Mouse (Mus musculus) lung, postnatal 0 days (tissue): Measurements from ENCODE around the gene Anxa9.

Experiments
- CTCF ChIP-seq: IDR thresholded peaks from 2 replicates; pipeline ENCODE4 v1.5.1; 2016; ENCODE audit warnings: antibody characterized with exemption, mild to moderate bottlenecking
- EP300 ChIP-seq: IDR thresholded peaks from 2 replicates; pipeline ENCODE4 v1.6.1; 2016; ENCODE audit warnings: antibody characterized with exemption, mild to moderate bottlenecking, control low read depth

DNA sequence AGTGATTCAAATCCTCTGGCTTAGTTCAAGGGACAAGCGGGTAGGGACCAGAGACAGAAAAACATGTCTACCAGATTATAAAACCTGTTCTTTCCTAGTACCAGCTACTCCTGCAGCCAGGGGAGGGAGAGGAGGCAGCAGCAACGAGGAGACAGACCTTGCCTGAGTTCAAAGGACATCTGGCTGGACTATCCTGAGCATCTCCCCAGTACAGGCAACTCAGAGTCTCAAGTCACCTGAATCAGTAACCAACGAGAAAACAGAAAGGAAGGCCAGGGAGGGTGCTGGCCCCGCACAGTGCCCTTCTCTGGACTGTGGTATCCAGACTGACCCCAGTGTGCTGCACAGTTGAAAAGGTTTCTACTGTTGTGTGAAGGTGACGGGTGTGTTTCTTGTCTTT is 50.0 kb downstream of the Anxa9 start:
- no peak for TF ChIP-seq CTCF
- no peak for TF ChIP-seq EP300
